Mouse (Mus musculus) forelimb bud, embryonic 11.5 days (tissue): ENCODE data around the gene Rac1.
"Not testable (repeated sequence)": the region's sequence is repeated elsewhere in the genome, so short reads cannot be mapped to it uniquely, and the experiment has no call there.

Experiments used
- DNase-seq: peaks from one replicate; pipeline ENCODE4 v3.0.0-alpha.2; 2012; ENCODE audit warnings: low read depth, low spot score

The Rac1 gene

GRCm38 (mm10) chr5:143525454-143526225, 2.2 kb downstream of the Rac1 start:
- DNase-seq: no peak

GRCm38 (mm10) chr5:143522882-143523281, 5.0 kb downstream of the Rac1 start:
- DNase-seq: no peak

DNA sequence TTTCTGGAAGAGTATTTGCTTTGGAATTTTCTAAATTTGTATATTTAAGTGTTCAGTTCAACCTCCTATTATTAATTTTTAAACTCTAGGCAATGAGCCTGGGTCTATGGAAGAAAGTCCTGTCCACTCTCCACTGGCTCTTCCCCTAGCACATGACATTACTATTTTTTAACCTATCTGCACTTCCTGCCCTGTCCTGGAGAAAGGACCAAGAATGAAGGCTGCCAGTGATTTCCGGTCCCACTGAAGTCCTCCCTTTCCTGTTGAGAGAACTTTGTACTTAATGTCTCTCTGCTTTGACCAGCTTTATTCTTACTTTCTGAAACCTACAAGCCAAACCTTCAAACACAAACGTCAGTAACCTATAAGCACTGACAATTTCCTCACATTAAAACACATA, 7.4 kb downstream of the Rac1 start:
- DNase-seq: no peak

DNA sequence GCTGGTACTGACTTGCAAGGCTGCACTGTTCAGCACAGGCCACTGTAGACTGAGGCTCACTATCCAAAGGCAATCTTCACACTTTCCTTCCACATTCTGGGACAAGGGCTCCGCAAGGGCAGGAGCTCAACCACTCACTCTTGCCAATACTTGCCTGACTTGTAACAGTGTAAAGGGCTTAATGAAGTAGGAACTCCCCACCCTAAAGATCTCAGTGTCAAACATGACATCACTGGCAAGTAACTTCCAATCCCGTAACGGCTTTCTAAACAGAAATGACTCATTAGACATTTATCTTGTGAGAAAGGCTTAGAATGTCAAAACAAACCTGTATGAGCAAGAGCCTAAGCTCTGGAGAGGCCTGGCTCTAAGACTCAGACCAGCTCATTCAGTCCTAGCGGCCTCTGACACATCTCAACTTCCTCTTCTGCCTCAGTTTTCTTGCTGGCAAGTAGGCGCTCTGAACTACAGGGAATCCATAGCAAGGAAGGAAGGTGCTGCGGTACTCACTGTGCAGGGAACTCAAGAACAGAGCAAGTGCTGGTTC, 9.7 kb downstream of the Rac1 start:
- DNase-seq: no peak

- no peak for DNase-seq
Observed at GRCm38 (mm10) chr5:143517436-143517835, 10.4 kb downstream of the Rac1 start.

DNA sequence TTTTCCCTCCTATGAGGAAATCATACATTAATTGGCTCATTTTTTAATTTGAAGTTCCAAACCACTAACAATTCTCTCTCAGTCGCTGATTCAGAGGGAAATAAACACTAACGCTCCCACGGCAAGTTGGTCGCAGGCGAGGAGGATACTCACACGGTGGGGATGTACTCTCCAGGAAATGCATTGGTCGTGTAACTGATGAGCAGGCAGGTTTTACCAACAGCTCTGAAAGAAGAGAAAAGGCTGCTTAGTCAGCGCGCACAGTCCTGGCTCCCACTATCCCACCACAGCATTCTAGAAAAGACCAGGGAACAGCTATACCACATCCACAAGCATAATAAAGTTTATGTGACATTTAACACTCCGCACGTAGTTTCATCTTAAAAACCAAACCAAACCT, 10.8 kb downstream of the Rac1 start:
- DNase-seq: no peak

DNA sequence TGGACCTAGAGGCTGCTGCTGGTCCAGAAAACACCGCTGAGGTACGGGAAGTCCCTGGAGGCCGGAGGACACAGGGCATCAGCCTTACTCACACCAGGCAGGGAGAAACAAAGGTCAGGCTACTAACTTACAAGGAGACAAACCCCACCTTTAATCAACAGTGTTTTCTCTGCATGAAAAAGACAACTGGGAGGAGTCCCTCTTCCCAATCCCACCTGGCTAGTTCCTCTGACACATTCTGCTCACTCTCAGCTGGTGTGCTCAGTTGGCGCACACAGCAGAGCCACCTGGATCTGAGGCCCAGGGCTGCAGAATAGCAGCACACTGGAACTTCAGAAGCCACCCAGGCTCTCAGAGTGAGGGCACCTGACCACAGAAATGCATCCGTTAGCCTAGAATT, 13.0 kb downstream of the Rac1 start:
- no peak for DNase-seq

DNA sequence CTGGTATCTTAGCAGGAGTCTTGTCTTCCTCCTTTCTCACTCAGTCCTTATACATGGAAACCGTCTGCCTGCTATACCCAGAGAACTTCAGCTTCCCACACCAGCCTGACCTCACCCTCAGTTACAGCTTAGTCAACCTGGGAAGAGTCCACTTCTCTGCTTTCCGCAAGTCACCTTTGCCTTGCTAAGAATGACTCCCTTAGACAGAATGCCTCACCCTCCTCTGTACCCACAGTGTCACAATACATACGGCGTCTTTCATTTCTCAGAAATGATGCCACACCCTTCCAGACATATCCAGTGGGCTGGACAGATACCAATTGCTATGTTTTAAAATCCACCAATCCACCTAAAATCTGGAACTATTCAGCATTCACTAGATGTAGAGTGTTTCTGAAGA, 15.5 kb downstream of the Rac1 start:
- no peak for DNase-seq

DNA sequence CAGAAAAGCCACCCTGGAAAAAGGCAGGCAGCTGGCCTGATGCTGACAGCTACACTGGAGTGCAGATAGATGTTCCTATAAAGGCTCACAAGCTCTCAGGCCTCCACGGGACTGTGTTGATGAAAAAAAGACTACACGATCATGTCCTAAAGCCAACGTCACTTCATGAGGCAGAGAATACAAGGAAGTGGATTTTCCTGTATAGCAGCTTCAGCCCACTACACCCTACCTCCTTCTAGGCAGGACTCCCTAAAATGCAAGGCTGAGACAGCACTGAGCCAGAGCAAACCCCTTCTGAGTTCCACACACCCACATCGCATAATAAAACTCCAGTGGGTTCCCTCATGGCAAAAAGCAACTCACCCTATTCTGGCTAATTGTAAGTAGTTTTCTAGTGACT, 16.3 kb downstream of the Rac1 start:
- DNase-seq: no peak

GRCm38 (mm10) chr5:143509737-143510136, 18.1 kb downstream of the Rac1 start:
- DNase-seq: no peak

- DNase-seq: no peak
Observed at GRCm38 (mm10) chr5:143509294-143509693, 18.5 kb downstream of the Rac1 start.

GRCm38 (mm10) chr5:143505545-143505944, 22.3 kb downstream of the Rac1 start:
- no peak for DNase-seq

GRCm38 (mm10) chr5:143505056-143505455, 22.8 kb downstream of the Rac1 start:
- no peak for DNase-seq

DNA sequence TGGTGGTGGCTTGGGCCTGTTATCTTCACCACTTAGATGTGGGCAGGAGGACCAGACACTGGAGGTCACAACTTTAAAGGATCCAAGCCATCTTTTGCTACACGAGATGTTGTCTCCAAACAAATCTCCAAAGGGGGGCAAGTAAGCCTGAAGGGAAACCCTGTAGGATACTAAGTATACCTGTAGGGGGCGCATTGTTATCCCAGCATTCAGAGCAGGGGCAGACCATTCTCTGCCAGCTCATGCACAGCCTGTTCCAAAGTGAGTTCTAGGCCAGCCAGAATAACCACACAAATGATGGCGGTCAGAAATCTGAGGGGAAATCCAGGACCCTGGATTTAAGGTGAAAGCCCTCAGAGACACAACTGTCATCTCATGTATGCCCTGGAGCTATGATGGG, 23.4 kb downstream of the Rac1 start:
- DNase-seq: peak; percentile 40

DNA sequence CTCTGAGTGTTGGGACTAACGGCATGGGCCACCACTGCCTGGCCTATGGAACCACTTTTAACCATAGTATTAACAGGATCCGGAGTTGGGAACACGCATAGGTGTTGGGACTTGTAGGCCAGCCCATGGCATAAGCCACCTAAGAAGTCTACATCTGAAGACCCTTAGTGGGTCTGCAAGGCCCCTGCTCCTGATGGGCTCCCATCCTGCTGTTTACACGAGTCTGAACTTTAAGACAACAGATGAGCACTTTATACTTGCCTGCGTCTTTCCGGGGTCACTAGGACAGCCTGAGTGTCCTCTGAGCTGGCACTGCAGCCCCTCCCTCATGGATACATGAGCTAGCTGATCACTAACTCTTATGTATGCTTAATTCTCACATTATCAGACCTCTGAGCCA, 24.1 kb downstream of the Rac1 start:
- no peak for DNase-seq

- no peak for DNase-seq
Observed at GRCm38 (mm10) chr5:143502899-143503557, 24.8 kb downstream of the Rac1 start.

DNA sequence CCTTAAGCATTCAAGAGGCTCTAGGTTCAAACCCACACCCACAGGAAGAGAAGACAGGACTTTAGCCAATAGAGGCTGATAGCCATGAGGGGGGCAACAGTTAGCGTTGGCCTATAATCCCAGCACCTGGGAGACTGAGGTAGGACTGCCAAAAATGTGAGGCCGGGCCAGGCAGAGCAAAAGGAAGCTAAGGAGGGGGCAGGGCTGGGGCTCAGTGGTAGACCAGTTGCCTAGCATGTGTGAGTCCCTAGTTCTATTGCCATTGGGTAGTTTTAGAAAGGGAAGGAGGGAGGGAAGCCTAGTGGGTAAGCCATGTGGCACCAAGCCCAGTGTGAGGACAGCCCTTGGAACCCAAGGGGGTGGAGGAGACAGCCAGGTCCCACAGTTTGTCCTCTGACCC, 26.2 kb downstream of the Rac1 start:
- no peak for DNase-seq

GRCm38 (mm10) chr5:143501140-143501539, 26.7 kb downstream of the Rac1 start:
- DNase-seq: no peak

DNA sequence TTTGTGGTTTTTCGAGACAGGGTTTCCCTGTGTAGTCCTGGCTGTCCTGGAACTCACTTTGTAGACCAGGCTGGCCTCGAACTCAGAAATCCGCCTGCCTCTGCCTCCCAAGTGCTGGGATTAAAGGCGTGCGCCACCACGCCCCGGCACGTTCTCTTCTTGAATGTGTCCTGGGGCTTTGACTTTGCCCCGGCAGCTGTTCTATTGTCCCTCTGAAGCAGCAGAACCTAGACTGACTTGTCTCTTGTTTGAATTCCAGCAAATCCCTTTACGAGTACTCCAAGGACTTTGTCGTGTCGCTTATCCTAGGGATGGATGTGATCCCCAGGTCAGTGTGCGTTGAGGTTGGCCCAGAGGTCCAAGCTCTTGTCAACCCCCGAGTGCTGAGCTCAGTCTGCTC, 27.1 kb downstream of the Rac1 start:
- not testable (repeated sequence) for DNase-seq

GRCm38 (mm10) chr5:143499686-143500085, 28.1 kb downstream of the Rac1 start:
- no peak for DNase-seq

DNA sequence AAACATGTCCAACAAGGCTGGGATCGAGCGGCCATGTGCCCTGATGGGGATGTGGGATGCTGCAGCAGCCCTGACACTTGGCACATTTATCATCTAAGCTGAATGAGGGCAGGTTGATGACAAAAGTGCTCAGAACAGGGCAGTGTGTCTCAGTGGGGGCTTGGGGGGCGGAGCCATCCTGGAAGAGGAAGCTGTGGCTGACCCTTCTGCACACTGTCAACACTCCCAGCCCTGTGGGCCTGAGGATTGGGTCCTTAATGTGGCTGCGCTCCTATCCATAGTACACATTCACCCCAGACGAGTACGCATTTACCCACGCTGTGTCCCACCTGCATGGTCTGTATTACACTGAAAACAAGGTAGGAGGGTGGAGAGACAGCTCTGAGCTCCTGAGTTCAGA, 28.6 kb downstream of the Rac1 start:
- DNase-seq: no peak

GRCm38 (mm10) chr5:143497451-143497850, 30.4 kb downstream of the Rac1 start:
- DNase-seq: no peak

- no peak for DNase-seq
Observed at GRCm38 (mm10) chr5:143495708-143496107, 32.1 kb downstream of the Rac1 start.
